Mouse (Mus musculus) cerebellum, postnatal 14 days (tissue): Measurements from ENCODE around the gene Ptpdc1.
A peak's percentile ranks its signal among the peaks of the same experiment; 100 is the strongest.

Source experiments
- DNase-seq, 2 experiments: peaks; one replicate each; pipeline ENCODE4 v3.0.0; 2021; ENCODE audit warnings: mixed read lengths in 2 of 2

Gene Ptpdc1

DNA sequence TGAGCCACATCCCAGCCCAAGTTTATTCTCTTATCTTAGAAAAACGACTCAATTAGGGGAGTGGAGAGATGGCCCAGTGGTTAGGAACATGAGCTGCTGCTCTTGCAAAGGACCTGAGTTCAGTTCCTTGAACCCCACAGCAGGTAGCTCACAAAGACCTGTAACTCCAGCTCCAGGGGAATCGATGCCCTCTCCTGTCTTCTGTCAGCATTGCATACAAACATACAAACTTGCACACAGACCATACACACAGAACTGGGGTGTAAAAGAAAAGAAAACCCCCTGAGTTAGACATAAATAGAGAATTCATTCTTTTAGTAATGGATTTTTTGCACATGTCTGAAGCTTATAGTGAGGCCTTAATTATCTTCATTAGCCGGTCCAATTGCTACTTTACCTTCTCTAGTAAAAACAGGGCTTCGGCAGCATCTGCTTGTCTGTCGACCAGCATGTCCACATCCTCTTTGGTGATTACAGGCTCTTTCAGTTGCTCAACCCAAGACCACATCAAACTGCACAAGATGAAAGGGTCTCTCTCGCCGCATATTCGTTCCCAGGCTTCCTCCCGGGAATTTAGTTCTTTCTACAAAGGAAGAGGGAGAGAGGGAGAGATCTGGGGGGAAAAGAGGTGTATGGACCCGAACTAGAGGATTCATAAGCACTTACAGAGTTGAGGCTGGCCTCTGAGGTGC, 42.6 kb downstream of the Ptpdc1 start:
- DNase-seq, result no peak

DNA sequence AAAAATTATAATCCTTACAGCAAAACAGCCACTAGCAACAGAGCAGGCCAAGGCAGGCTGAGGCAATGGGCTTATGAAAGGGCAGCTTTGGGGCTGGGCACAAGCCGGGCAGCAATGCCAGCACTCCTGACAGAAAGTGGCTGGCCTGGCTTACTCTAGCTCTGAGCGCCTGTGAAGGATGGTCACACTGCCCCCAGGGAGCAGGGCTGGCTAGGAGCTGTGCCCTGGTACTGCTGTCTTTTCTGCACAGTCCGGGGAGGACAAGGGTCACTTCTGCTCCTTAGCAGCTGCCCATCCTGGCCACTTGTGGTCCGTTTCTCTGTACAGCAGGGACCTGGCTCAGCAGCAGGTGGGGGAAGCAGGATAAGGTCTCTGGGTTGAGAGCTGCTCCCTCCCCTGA, 46.8 kb downstream of the Ptpdc1 start:
- DNase-seq, result no peak

DNA sequence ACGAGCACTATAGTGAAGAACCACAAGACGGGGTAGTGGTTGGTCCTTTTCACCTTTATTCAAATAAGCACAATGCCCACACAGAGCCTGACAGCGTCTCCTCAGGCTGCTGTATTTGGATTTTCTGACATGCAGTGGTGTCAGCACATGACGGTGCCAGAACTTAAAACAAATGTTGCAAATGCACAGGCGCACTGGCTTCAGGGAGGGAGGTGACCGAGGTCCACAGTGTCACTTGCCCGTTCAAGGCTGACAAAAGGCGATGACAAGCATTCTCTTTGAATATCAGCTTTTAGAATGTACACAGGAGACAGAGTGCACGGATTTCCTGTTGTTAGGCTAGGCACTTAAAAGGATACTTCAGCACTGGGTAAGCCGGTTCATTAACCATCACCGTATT, 47.6 kb downstream of the Ptpdc1 start:
- no peak for DNase-seq

DNA sequence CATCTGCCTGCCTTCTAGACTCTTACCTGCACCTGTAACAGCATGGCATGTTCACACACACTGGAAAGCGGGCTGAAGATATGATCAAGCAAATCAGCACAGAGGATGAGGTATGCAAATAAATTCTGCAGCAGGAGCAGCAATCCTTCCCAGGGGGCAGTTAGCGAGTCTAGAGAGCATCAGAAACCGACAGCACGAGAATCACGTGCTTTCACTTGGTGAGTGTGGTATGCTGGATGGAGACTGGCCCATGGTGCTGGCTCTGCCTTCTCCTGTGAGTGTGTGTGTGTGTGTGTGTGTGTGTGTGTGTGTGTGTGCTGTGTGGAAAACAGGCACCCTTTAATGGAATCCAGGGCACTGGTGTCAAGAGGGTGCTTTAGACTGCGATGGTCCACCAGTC, 48.5 kb downstream of the Ptpdc1 start:
- DNase-seq, result no peak

DNA sequence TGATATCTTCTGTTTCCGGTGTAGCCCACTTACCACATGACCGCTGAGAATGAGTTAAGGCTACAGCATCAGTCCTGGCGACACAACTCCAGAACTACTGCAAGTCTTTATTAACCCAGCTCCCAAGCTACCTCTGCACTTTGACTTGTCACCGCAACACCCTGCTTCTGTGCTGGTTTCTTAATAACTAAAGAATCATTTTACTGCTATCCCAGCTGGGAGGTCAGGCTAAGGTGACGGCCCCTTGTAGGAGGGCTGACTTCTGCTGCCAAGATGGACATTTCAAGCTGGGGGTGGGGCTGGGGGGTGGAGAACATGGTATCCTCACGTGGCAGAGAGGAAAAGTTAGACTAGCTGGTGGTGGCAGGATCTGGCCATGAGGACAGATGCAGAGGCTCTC, 50.7 kb downstream of the Ptpdc1 start:
- DNase-seq, result no peak

DNA sequence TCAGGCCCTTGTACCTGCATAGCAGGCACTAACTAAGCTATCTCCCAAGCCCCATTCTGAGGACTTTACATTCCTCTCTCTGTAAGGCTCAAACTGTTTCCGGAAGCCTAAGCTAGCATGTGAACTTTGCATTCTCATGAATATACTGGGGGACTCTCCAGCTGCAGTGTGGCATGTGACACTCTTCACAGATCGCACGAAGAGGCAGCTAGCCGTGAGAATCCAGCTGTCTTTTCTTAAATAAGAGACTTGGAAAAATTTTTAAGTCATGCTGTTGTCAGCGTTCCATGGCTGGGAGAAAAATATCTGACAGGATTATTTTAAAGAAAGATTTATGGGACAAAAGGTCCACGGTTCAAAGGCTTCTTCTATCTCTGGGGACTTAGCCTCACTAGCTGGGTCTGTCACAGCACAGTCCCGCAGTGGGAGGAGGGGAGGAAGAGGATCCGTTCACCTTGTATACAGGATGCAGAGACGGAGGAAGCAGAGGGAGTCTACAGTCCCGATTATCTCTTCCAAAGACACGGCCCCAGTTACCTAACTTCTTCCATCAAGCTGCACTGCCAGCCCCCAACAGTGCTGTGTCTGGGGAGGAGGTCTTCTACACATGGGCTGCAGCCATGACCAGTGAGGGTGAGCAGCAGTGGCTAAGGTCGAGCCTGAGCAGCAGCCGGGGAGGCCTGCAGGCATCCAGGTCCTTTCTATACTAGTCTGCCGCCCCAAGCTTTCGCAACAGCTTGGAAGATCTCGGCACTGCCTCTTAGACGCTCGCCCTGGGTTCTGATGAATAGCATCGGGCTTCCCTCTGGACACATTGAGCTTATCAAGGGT, 51.7 kb downstream of the Ptpdc1 start:
- DNase-seq, result no peak

DNA sequence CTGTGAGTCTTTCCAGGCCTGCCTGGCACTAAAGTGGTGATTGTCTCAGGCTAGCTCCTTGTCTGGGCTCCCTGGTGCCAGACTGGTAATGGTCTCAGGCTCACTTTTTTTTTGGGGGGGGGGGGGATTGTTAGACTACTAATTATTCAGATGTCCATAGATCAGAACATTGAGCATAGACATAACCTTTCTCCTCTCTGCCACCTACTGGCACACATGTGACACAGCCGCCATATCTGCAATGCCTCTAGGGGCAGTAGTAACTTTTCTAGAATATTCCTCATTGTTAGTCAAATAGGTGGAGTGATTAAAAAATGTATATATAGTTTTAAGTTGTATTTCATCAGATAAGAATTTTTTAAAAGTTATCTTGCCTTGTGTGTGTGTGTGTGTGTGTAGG, 53.3 kb downstream of the Ptpdc1 start:
- DNase-seq, result peak; percentile 80

DNA sequence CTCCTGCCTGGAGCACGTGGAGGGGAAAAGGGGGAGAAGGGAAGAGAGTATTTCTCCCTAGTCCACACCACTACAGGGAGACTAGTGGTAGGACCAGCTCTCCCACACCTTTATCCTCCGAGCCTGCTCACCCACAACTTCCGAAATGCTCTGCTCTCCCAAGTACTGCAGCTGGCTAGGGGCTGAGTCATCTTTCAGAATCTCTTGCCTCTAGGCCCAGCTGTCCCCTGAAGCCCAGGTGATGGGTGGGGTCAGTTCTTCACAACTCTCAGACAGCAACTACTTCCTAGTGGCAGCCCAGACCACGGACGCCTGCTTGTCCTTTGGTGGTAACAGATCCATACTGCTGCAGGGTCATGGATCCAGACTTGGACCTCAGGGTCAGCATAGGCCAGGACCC, 54.2 kb downstream of the Ptpdc1 start:
- no peak for DNase-seq

DNA sequence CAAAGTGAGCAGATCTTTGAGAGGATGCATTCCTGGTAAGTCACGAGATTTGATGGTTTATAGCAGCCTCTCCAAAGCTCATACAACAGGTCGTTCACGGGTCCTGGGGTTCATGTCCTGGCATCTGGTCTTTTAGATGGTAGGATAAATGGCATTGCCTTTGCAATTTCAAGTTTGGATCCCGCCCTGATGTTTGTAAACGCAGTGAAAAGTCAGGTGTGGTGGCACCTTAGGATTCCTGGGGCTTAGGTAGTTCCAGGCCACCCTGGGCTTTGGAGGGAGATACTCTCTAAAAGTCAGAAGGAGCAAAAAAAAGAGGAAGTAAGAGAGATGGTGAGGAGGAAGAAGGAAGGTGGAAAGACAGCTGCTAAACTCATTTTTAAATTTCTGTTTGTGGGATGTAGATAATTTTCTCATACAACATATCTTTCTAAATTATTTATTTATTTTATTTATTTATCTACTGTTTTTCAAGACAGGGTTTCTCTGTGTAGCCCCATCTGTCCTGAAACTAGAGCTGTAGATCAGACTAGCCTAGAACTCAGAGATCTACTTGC, 55.8 kb downstream of the Ptpdc1 start:
- DNase-seq, result no peak

DNA sequence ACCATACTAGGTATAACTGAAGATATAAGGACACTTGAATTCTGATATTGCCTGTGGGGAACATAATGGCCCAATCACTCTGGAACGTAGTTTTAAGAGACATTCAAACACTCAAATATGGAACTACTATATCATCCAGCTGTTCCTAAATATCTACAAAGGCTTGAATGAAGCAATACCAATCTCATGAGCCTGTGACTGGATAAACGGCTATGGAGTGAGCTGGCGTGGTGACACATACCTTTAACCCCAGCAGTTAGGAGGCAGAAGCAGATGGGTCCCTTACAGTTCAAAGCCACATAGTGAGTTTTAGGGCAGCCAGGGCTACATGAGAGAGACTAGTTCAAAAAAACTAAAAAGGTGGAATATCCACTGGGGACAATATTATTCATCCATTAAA, 57.8 kb downstream of the Ptpdc1 start:
- no peak for DNase-seq

DNA sequence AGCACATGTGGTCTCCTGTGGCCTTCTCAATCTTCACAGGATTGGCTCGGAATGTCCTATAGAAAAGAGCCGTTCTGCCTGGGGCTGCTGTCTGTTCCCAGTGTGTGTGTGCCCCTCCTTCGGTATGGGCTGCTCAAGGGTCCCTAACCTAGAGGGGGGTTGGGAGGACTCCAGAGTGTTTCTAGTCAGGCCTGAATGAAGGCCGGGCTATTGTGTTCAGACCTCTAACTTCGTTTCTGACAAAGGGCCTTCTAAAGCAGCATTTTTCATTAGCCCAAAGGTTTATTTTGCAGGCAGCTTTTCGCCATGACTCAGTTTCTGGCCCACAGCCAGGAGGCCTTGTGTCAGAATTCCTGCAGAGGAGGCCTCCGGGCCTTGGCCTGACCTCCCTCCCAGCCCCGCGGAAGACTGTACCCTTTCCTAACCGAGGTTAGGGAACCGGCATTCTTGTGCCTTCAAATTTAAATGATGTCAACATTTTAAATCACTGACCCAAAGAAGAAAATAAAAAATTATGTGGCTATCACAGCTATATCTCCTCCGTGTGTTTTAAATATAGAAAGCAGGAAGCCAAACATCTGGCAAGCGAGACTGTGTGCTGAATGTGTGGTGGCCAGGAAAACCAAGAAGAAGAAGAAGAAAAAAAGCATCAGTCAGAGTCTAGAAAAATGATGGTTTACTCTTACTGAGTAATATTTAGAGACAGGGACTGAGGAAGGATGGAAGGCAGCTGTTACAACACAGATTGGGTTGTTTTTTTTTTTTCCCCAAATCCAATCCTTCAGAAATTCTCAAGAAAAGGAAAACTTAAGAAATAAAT, 59.1 kb downstream of the Ptpdc1 start:
- peak; percentile 78 to 87 for DNase-seq

DNA sequence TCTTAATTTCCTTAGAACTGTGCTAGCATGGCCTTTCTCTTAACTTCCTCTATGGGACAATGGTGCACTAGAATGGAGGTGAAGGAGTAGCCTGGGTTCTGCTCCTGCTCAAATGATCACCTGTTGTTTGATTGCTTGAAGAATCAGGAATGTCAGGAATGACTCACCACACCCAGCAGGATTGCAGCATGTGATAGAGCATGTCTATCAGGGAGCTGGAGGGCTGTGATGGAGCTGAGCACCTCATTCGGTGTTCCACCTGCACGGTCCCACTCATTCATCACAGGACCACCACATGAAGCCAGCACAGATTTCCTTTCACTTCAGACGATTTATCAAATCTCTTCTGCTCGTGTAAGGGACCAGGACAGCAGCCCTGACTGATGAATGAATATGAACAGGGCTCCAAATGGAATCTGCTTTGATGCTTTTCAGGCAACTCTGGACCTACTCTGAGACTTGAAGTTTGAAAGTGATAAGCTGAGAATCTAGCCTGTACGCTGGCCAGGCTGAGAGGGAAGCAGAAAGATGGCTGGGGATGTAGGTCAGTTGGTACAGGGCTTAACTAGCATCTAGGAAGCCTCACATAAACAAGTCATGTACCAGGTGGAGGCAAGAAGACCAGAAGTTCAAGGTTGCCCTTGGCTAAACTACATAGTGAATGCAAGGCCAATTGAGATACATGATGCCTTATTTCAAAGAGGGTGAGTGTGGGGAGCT, 60.4 kb downstream of the Ptpdc1 start:
- no peak for DNase-seq

DNA sequence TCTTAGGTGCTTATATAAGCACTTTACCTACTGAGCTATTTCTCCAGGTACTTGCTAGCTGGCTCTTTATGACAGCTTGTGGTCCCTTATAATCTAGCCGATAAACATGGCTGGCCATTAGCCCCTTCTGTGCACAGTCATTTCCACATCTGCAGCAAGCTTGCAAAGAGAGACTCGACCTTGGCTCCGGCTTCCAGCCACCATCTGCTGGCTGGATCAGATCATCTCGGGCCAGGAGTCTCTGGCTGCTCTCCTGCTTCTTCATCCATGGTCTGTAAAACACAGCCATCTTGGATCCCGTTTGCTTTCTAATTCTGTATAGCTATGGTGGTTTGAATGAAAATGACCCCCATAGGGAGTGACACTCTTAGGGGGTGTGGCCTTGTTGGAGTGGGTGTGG, 63.1 kb downstream of the Ptpdc1 start:
- peak in 1 of 2 experiments; percentile 19 for DNase-seq

DNA sequence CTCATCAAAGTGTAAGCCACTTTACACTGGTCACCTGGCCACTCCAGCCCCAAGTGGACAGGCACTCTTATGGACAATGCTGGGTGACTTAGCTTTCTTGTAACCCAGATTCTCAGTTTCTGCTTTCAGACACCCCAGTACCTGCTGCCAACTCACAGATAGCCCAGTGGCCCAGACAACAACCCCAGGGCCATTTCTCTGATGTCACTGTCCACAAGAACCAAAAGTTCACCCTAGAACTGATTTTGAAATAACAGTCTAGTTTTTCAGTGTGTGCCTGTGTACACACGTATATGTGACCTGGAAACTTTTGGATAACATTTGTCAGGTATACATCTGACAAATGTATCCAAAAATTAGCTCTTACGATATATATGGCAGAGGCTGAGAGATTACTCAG, 64.0 kb downstream of the Ptpdc1 start:
- DNase-seq, result no peak

DNA sequence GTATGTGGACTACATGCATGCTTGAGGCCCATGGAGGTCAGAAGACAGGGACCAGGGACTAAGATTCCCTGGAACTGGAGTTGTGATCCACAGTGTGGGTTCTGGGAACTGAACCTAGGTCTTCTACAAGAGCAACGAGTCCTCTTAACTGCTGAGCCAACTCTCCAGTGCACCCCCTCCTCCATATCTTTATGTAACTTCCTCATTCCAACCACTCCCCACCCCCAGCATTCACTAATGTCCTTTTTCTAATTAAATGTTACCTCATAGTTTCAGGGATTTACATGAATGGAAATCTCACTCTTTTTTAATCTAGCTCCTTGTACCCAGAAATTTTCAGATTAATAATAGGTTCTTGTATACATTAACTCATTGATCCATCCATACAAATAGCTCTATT, 69.5 kb downstream of the Ptpdc1 start:
- DNase-seq, result no peak

DNA sequence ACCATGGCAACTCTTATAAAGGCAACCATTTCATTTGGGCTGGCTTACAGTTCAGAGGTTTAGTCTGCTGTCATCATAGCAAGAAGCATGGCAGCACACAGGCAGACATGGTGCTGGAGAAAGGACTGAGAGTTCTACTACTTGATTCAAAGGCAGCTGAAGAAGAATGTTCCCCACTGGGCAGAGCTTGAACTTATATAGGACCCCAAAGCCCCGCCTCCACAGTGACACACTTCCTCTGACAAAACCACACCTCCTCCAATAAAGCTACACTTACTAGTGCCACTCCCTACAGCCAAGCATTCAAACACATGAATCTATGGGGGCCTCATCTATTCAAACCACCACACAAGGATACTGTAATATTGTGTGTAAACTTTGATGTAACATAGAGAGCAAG, 70.9 kb downstream of the Ptpdc1 start:
- no peak for DNase-seq

DNA sequence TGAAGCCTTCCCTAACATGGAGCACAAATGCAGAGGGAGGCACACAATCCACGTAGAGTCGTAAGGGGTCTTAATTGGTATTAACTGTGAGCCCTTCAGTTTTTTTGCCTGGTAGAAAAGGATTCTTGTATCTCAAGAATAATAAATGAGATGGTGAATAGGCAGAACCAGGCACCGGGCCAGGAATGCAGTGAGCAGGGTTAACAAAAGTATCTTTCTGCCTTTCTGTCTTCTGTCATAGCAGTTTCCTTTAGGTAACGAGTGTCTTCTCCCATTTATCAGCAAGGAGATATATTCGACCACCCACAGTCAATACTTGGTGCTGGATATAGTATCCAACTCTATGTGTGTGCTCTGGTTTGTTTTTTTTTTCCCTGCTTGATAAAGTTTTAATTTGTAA, 72.0 kb downstream of the Ptpdc1 start:
- DNase-seq, result peak; percentile 34 to 47

DNA sequence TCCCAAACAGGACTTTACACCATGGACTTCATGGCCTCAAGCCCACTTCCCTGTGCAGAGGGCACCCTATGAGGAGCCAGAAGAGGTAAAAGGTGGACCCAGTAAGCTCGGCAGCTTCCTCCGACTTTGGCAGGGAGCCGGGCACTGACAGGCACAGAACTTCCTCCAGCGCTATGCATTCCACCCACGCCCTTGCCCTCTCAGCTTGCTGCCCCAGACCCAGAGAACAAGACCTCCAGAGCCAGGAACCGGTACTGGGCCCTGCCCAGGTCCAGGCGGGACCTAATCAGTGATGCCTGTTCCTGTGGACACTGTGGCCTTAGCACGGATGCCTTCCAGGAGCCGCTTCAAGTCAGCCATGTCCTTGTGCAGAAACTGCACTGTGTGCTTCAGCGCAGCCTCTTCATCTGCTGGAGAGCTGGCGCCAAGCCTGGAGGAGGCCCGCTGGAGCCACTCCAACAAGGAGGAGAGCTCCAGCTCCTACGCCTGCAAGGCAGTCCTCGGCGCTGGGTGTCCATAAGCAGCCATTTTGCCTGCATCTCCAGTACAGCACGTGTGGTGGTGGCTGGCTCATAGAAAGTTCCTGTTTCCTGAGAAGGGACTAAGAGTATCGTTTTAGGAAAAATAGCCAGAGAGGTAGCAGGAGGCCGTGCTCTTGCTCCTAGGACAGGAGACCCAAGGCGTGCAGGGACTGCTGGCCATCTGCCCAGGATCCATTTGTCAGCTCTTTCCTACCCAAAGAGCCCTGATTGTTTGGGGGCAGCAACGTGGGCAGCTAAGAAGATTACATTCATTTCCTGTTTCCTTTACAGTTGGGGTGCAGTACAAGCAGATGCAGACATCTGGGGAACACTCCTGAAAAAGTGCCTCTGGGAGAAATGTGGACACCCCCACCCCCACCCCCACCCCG, 73.0 kb downstream of the Ptpdc1 start:
- peak; percentile 97 to 99 for DNase-seq

DNA sequence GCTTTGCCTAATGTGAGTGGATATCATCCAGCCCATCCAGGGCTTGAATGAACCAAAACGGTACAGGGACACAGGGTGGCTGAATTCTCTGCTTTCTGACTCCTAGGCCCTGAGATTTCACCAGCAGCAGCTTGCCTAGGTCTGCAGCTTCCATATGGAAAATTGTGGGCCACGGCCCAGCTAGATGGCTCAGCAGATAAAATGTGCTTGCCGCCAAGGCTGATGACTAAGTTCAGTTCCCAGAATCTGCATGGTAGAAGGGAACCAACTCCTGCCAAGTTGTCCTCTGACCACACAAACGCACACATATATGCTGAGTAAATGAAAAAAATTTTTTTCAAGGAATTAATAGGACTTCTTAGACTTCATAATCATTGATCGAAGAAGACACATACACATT, 77.2 kb downstream of the Ptpdc1 start:
- no peak for DNase-seq

DNA sequence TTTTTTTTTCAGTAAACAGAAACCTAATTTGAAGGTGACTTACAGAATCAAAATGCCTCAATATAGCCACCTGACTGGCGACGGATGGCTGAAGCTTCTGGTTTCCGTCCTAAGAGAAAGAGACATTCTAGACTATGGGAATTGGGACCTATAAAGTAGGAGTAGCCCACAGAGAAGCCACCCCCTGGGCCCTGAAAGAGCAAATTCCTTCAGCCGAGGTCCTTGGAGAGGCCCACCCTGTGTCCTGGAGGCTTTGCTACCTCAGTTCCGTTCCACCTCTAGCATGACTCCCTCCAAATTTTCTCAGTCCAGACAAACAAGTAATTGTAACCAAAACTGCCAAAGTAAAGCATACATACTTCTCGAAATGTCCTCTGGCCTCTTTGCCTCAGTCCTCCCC, 77.8 kb downstream of the Ptpdc1 start:
- DNase-seq, result no peak

DNA sequence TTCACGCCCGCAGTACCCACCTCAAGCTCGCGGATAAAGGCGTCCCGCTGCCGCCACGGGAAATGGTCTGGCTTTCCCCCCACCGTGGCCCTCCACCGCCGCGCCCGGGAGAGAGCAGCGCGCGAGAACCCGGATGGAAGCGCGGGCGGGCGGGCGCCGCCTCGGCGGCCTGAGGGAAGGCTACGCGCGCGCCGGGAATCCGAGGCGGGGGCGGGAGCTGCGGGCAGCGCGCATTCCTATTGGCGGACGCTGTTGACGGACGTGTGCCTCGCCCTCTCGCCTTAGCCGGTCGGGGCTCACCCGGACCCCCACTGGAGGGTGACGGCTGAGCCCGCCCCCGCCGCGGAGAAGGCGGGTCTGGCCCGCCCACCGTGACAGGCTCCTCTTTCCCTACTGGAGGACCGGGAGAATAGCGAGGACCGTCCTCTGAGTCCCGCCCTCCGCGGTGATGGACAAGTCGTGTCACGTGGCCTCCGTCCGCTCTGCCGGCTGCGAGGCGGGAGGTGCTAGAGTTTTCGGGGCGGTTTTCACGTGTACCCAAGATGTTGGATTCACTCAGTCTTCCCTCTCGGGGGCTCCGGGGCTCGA, 79.0 kb downstream of the Ptpdc1 start:
- DNase-seq, result peak; percentile 99 to 100
